Mouse (Mus musculus): ENCODE data around the gene Wdr6. TPM values are rescaled to one million over a fixed set of nuclear protein-coding genes. Genes with fewer than 3 reads are reported as not detected.

Wdr6 gene
- polyA plus RNA-seq, 1 experiment from 2014 or later: 78.9 TPM

DNA sequence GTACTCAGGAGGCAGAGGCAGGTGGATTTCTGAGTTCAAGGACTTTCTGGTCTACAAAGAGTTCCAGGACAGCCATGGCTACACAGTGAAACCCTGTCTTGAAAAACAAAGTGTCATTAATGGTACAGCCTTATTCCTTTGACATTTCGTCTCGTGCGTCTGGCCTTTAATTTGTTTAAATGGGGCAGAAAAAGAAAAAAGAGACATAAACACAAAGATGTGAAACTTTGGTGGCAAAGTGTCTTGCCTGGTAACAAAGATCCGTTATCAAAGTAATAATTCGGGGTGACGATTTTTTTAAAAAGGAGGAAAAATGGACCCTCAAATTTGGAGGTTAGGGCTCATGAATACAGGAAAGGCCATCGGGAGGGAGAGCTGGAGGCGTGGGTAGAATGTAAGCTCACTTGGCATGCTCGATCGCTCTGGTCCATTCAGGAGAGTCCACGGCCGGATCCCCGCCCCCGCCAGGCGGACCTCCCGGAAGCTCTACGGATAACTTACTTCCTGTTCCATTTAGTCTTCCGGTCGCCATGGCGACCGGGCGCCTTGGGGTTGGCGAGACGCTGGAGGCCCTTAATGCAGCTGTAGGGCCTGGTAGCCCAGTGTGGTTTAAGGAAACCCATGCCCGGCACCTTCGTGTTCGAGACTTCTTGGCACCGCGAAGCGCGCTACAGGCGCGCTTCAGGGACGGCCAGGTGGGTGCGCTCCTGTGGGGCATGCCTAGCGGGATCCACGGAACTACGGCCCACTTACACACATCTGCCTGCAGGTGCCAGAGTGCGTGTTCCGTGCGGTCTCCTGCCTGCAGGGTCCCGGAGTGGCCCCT is 8.9 kb downstream of the Wdr6 start, which contains the start of gene Dalrd3:
Gene Dalrd3, plus strand, starts transcription at position 506 of the 826 bp plus-strand sequence.
- H3K9ac ChIP-seq (ENCODE audit: low read depth, low read length): peak within 1 kb of the TSS; percentile 85
- 8% methylated on average over 36 of the region's 42 CpGs for WGBS
- H3K36me3 ChIP-seq (ENCODE audit: control insufficient read depth, insufficient read depth, low read length): peaks cover 54% of the 10 kb centered on the region
- no peaks in the 10 kb centered on the region for H3K27me3 ChIP-seq (replicated peaks; ENCODE audit: control insufficient read depth, insufficient read depth, low read length)
- peak within 1 kb of the TSS; percentile 99 for H3K4me2 ChIP-seq (ENCODE audit: low read depth, low read length)
- peaks cover 23% of the 10 kb centered on the region for H3K4me1 ChIP-seq (ENCODE audit: control insufficient read depth, insufficient read depth, low read length)
- peak within 1 kb of the TSS; percentile 77 for H3K4me3 ChIP-seq (ENCODE audit: low read depth, low read length)
- H3K9me3 ChIP-seq (ENCODE audit: control insufficient read depth, low read length): no peaks in the 10 kb centered on the region
- H3K27ac ChIP-seq (replicated peaks; ENCODE audit: low read depth, low read length): peak within 1 kb of the TSS; percentile 70
- ATAC-seq (ENCODE audit: low read depth) (peak; percentile 61), DNase-seq (ENCODE audit: low spot score) (peak; percentile 98)

DNA sequence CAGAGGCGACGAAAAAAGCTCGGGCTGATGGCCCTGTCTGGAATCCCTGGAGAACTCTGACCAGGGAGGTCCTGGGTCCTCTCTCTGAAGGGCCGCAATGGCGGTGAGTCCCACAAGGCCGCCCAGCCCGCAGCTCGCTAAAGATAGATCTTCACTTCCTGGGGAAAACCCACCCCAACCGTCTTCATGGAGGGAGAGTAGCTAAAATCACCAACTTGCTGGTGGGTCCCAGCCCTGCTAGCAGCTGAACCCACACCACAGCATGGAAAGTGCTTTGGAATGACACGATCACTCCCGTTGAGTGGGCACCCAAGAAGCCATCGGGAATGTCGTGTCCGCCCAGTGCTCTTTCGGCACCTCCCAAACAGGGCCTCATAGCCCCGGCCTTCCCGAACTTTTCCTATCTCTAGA is 10.0 kb downstream of the Wdr6 start:
- peak overlapping the region; percentile 99 for H3K4me2 ChIP-seq (ENCODE audit: low read depth, low read length)
- DNase-seq (ENCODE audit: low spot score) (no peak), ATAC-seq (ENCODE audit: low read depth) (no peak)
- H3K27me3 ChIP-seq (replicated peaks; ENCODE audit: control insufficient read depth, insufficient read depth, low read length): no peaks in the 10 kb centered on the region
- peak overlapping the region; percentile 85 for H3K9ac ChIP-seq (ENCODE audit: low read depth, low read length)
- no peaks in the 10 kb centered on the region for H3K9me3 ChIP-seq (ENCODE audit: control insufficient read depth, low read length)
- peaks cover 23% of the 10 kb centered on the region for H3K4me1 ChIP-seq (ENCODE audit: control insufficient read depth, insufficient read depth, low read length)
- peaks cover 55% of the 10 kb centered on the region for H3K36me3 ChIP-seq (ENCODE audit: control insufficient read depth, insufficient read depth, low read length)
- WGBS: 77% methylated on average over 17 of the region's 17 CpGs
- peak overlapping the region; percentile 77 for H3K4me3 ChIP-seq (ENCODE audit: low read depth, low read length)
- H3K27ac ChIP-seq (replicated peaks; ENCODE audit: low read depth, low read length): peak overlapping the region; percentile 94

- peaks cover 53% of the 10 kb centered on the region for H3K36me3 ChIP-seq (ENCODE audit: control insufficient read depth, insufficient read depth, low read length)
- DNase-seq (ENCODE audit: low spot score): peak; percentile 45
- H3K4me3 ChIP-seq (ENCODE audit: low read depth, low read length): peak overlapping the region; percentile 77
- peak overlapping the region; percentile 85 for H3K9ac ChIP-seq (ENCODE audit: low read depth, low read length)
- WGBS: 6% methylated on average over 18 of the region's 18 CpGs
- H3K4me1 ChIP-seq (ENCODE audit: control insufficient read depth, insufficient read depth, low read length): peaks cover 23% of the 10 kb centered on the region
- peak overlapping the region; percentile 94 for H3K27ac ChIP-seq (replicated peaks; ENCODE audit: low read depth, low read length)
- peak overlapping the region; percentile 99 for H3K4me2 ChIP-seq (ENCODE audit: low read depth, low read length)
- no peak for ATAC-seq (ENCODE audit: low read depth)
- H3K27me3 ChIP-seq (replicated peaks; ENCODE audit: control insufficient read depth, insufficient read depth, low read length): no peaks in the 10 kb centered on the region
- no peaks in the 10 kb centered on the region for H3K9me3 ChIP-seq (ENCODE audit: control insufficient read depth, low read length)
These were observed 10.6 kb downstream of the Wdr6 start for GRCm38 (mm10) chr9:108567931-108568419.

DNA sequence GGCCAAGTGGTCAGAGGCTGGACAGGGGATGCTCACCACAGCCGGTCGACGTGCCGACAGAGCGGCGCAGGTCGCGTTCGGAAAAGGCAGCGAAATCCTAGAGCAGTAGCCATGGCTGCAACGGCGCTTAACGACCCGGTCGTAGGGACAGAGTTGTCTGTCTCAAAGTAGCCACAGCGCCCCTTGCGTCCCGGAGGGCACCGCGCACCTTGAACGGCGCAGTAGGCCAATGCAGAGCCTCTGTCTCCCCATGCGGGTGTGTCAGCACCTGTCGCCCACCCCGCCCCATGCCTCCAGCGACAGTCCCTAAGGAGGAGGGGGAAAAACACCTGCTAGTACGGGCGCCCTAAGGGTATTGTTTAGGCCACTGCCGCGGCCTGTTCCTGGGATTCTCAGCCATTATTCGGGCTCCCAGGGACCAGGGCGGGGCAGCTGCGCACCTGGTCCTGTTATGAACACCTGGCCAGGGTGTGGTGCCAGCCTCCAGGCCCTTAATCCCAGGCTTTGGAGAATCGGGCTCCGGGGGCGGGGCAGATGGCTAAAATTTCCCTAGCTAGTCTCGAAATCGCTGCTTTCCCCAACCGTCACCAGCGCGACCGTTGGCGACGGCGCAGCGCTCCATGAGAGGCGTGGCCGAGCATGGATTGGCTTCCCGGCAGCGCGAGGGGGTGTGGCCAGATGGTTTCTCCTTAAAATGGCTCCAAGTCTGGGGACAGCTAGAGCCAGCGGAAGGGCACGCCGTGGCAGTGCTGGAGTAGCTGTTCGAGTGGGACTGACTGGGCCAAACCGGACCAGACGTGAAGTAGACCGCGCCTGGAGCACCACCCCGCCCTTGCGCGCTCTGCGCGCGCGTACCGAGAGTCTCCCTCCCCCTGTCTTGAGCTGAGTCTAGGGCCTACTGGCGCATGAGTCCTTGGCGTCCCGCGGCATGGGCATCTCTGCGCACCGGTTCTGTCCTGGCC is 11.4 kb downstream of the Wdr6 start, which contains the start of gene Ndufaf3:
Gene Ndufaf3, minus strand, starts transcription at position 620 of the 962 bp plus-strand sequence.
- H3K4me3 ChIP-seq (ENCODE audit: low read depth, low read length): peak within 1 kb of the TSS; percentile 77
- DNase-seq (ENCODE audit: low spot score): peak; percentile 98
- H3K36me3 ChIP-seq (ENCODE audit: control insufficient read depth, insufficient read depth, low read length): peaks cover 52% of the 10 kb centered on the region
- H3K27ac ChIP-seq (replicated peaks; ENCODE audit: low read depth, low read length): peak within 1 kb of the TSS; percentile 94
- ATAC-seq (ENCODE audit: low read depth): peak; percentile 90
- H3K4me1 ChIP-seq (ENCODE audit: control insufficient read depth, insufficient read depth, low read length): peaks cover 23% of the 10 kb centered on the region
- peak within 1 kb of the TSS; percentile 99 for H3K4me2 ChIP-seq (ENCODE audit: low read depth, low read length)
- H3K9ac ChIP-seq (ENCODE audit: low read depth, low read length): peak within 1 kb of the TSS; percentile 85
- H3K27me3 ChIP-seq (replicated peaks; ENCODE audit: control insufficient read depth, insufficient read depth, low read length): no peaks in the 10 kb centered on the region
- H3K9me3 ChIP-seq (ENCODE audit: control insufficient read depth, low read length): no peaks in the 10 kb centered on the region
- WGBS: under 1% methylated on average over 56 of the region's 73 CpGs

DNA sequence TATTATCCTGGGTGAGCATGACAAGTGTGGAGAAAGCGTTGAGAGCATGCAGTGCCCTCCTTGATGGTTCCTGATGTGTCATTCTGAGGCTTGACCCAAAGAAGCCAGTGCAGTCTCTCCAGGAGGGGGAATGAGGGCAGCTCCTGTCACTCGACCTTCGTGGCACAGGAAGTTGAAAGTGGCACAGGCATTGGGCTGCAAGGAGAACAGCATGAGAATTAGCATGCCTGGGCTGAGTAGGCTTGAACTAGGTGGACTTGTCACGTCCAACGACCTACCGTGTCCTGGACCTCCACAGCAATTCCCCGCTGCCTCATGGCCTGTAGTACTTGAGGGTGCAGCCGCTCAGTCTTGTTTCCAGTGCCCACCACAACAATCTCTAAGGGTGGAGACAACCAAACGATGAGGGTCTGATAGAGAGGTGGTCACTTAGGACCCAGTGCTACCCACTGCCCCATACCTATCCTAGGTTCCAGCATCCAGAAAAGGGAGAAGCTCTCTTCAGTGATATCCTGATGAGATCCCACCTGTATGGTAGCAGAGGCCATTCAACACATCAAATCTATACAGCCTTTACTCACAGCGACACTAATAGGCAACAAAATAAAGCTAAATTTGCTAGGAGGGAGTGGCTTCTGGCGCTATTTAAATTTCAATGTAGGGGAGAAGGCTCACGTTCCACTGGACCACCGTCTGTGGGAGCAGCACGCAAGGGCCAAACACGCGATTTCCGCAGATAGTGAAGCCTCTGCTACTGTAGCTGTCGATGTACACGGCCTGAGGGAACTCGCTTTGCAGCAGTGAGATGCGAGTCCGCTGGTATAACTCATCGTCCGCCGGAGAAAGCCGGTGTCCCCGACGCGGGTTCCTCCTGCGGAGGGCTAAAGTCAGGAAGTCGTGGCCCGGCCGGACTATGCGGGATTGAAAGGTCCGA is 12.4 kb downstream of the Wdr6 start:
- Histone ChIP-seq H3K36me3 (ENCODE audit: control insufficient read depth, insufficient read depth, low read length) (peaks cover 50% of the 10 kb centered on the region), H3K9ac (ENCODE audit: low read depth, low read length) (peak overlapping the region; percentile 85), H3K4me3 (ENCODE audit: low read depth, low read length) (peak overlapping the region; percentile 77), H3K4me1 (ENCODE audit: control insufficient read depth, insufficient read depth, low read length) (peaks cover 30% of the 10 kb centered on the region), H3K27me3 (replicated peaks; ENCODE audit: control insufficient read depth, insufficient read depth, low read length) (no peaks in the 10 kb centered on the region), H3K27ac (replicated peaks; ENCODE audit: low read depth, low read length) (peak overlapping the region; percentile 94), H3K9me3 (ENCODE audit: control insufficient read depth, low read length) (no peaks in the 10 kb centered on the region), H3K4me2 (ENCODE audit: low read depth, low read length) (peak overlapping the region; percentile 99)
- DNase-seq (ENCODE audit: low spot score) (no peak), ATAC-seq (ENCODE audit: low read depth) (no peak)
- 11% methylated on average over 35 of the region's 35 CpGs for WGBS

DNA sequence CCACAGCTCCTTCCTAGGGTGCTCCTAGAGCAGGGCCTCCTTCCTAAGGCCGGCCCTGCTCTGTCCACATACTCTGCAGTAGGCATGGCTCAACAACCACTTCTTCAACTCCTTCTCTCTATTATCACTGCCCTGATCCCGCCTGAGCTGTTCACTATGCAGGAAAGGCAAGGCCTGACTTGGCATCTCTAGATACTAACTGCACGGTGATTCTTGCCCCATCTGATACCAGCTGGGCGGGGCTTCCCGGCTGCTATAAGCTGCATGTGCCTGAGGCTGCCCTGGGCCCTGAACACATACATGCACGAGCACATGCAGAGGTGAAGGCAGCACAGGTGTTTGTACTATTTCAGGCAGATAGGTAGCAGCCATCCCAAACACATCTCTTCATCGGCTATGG is 14.4 kb downstream of the Wdr6 start:
- Histone ChIP-seq H3K9me3 (ENCODE audit: control insufficient read depth, low read length) (no peaks in the 10 kb centered on the region), H3K36me3 (ENCODE audit: control insufficient read depth, insufficient read depth, low read length) (peaks cover 50% of the 10 kb centered on the region), H3K27ac (replicated peaks; ENCODE audit: low read depth, low read length) (no peak overlapping the region), H3K4me1 (ENCODE audit: control insufficient read depth, insufficient read depth, low read length) (peaks cover 26% of the 10 kb centered on the region), H3K9ac (ENCODE audit: low read depth, low read length) (no peak overlapping the region), H3K27me3 (replicated peaks; ENCODE audit: control insufficient read depth, insufficient read depth, low read length) (no peaks in the 10 kb centered on the region), H3K4me3 (ENCODE audit: low read depth, low read length) (no peak overlapping the region), H3K4me2 (ENCODE audit: low read depth, low read length) (no peak overlapping the region)
- ATAC-seq (ENCODE audit: low read depth) (no peak), DNase-seq (ENCODE audit: low spot score) (no peak)
- WGBS: 85% methylated on average over 7 of the region's 7 CpGs

DNA sequence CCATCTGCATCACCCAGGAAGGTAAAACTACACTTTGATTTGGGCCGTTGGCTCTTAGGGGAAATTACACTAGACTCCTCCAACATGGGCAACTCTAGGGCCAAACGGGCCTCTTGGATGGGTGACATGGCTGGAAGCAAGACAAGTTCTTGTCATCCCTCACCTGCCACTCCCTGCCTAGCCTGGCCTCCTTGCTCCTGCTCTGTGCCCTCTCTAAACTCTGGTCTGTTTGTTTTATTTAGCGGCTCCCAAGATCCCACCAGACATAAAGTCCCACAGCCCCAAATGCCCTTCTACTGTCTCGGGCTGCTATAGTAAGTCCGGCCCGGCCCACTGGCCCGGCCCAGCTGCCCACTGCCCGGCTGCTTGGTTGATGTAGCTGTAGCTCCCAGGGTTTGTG is 14.9 kb downstream of the Wdr6 start:
- no peak overlapping the region for H3K9ac ChIP-seq (ENCODE audit: low read depth, low read length)
- no peak for DNase-seq (ENCODE audit: low spot score)
- peaks cover 23% of the 10 kb centered on the region for H3K4me1 ChIP-seq (ENCODE audit: control insufficient read depth, insufficient read depth, low read length)
- no peak for ATAC-seq (ENCODE audit: low read depth)
- H3K27ac ChIP-seq (replicated peaks; ENCODE audit: low read depth, low read length): no peak overlapping the region
- no peak overlapping the region for H3K4me2 ChIP-seq (ENCODE audit: low read depth, low read length)
- H3K36me3 ChIP-seq (ENCODE audit: control insufficient read depth, insufficient read depth, low read length): peaks cover 54% of the 10 kb centered on the region
- no peaks in the 10 kb centered on the region for H3K9me3 ChIP-seq (ENCODE audit: control insufficient read depth, low read length)
- no peaks in the 10 kb centered on the region for H3K27me3 ChIP-seq (replicated peaks; ENCODE audit: control insufficient read depth, insufficient read depth, low read length)
- WGBS: 91% methylated on average over 8 of the region's 8 CpGs
- no peak overlapping the region for H3K4me3 ChIP-seq (ENCODE audit: low read depth, low read length)
